Mouse (Mus musculus): ENCODE results near the gene Sgsm1. TPM values are rescaled to one million over a fixed set of nuclear protein-coding genes. Genes with fewer than 3 reads are reported as not detected.

Gene Sgsm1
- polyA plus RNA-seq, 1 experiment from 2014 or later = 0.57 TPM

DNA sequence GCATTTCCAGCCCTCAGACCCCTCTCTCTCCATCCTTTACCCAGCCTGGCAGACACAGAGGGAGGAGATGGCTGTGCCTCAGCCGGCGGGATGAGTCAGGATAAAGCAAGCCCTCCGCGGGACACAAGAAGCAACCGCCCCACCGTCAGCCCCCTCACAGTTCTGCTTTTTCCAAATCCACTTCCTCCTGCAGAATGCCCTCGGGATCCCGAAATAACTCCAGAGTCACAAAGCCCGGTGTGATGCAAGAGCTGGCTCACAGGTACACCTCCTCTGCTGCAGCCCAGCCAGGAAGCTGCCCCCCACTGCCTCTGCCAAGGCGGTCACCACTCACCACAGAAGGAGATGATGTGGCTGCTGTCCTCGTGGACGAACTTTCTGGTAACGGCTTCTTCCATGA, 22.1 kb downstream of the Sgsm1 start:
- H3K9me3 ChIP-seq (ENCODE audit: control insufficient read depth, low read length) = no peaks in the 10 kb centered on the region
- no peak overlapping the region for H3K9ac ChIP-seq (ENCODE audit: low read length)
- ATAC-seq (ENCODE audit: insufficient number of reproducible peaks, insufficient read depth, low FRiP score, low read depth) = no peak
- no peak overlapping the region for H3K4me2 ChIP-seq (ENCODE audit: low read length)
- WGBS = 35% methylated on average over 13 of the region's 13 CpGs
- no peaks in the 10 kb centered on the region for H3K36me3 ChIP-seq (ENCODE audit: control insufficient read depth, insufficient read depth, low read length)
- H3K27me3 ChIP-seq (ENCODE audit: control insufficient read depth, insufficient read depth, low read length) = peaks cover 65% of the 10 kb centered on the region
- no peak overlapping the region for H3K4me3 ChIP-seq (ENCODE audit: control insufficient read depth in 1 of 2, insufficient read depth in 1 of 2, low read depth in 1 of 2, low read length in 2 of 2)
- no peak overlapping the region for H3K27ac ChIP-seq (replicated peaks in 1 of 2; ENCODE audit: control insufficient read depth in 1 of 2, insufficient read depth in 1 of 2, low read depth in 2 of 2, low read length in 2 of 2)
- H3K4me1 ChIP-seq (ENCODE audit: control insufficient read depth in 2 of 2, insufficient read depth in 2 of 2, low read length in 2 of 2) = no peaks in the 10 kb centered on the region

DNA sequence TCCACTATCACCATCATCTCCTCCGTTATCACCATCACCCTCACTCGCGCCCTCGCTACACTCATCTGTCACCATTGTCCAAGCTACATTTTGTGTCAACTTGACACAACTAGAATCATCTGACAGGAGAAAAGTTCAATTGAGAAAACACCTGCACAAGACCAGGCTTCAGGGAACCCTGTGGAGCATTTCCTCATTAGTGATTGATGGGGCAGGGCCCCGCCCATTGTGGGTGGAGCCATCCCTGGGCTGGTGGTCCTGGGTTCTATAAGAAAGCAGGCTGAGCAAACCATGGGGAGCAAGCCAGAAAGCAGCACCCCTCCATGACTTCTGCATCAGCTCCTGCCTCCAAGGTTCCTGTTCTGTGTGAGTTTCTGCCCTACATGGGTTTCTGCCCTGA, 22.8 kb downstream of the Sgsm1 start:
- H3K9me3 ChIP-seq (ENCODE audit: control insufficient read depth, low read length) = no peaks in the 10 kb centered on the region
- H3K36me3 ChIP-seq (ENCODE audit: control insufficient read depth, insufficient read depth, low read length) = no peaks in the 10 kb centered on the region
- no peak overlapping the region for H3K27ac ChIP-seq (replicated peaks in 1 of 2; ENCODE audit: control insufficient read depth in 1 of 2, insufficient read depth in 1 of 2, low read depth in 2 of 2, low read length in 2 of 2)
- peaks cover 65% of the 10 kb centered on the region for H3K27me3 ChIP-seq (ENCODE audit: control insufficient read depth, insufficient read depth, low read length)
- H3K4me1 ChIP-seq (ENCODE audit: control insufficient read depth in 2 of 2, insufficient read depth in 2 of 2, low read length in 2 of 2) = no peaks in the 10 kb centered on the region
- no peak overlapping the region for H3K9ac ChIP-seq (ENCODE audit: low read length)
- H3K4me2 ChIP-seq (ENCODE audit: low read length) = no peak overlapping the region
- no peak overlapping the region for H3K4me3 ChIP-seq (ENCODE audit: control insufficient read depth in 1 of 2, insufficient read depth in 1 of 2, low read depth in 1 of 2, low read length in 2 of 2)
- WGBS = 43% methylated on average over 5 of the region's 5 CpGs
- no peak for ATAC-seq (ENCODE audit: insufficient number of reproducible peaks, insufficient read depth, low FRiP score, low read depth)

DNA sequence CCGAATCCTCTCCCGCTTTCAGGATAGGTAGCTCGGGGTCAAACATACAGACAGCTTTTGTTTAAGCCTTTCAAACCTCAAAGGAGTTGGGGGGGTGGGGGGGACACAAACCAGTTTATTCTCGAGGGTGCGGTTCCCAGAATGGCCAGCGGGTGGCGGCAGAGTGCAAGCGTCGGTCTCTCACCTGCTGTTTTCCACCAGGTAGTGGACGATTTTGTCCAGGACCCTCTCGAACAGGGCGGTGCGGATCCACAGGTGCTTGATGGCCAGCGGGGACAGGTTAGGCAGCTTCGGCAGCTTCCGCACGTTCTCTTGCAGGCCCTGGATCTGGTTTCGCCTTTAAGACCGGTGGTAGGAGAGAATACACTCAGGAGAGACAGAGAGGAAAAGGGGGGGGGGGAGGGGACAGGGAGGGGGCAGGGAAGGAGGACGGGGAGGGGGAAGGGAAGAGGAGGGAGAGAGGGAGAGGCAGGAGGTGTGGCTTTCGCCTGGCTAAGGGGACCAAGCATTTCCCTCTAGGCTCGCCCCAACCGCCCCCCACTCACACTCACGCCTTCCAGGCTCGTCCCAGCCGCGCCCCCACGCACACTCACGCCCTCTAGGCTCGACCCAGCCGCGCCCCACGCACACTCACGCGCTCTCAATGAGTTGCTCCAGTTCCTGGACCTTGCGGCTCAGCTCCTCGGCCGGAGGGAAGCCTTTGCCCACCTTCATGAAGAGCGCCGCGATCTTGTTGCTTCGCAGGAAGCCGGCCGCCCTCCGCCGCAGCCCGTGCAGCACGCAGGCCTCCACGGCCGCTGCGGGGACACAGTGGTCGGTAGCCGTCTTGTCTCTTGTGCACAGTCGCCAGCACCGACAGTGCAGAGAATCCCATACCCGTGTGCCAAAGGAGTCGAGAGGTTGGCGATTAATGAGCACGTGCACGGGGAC, 23.7 kb downstream of the Sgsm1 start:
- no peaks in the 10 kb centered on the region for H3K9me3 ChIP-seq (ENCODE audit: control insufficient read depth, low read length)
- ATAC-seq (ENCODE audit: insufficient number of reproducible peaks, insufficient read depth, low FRiP score, low read depth) = no peak

DNA sequence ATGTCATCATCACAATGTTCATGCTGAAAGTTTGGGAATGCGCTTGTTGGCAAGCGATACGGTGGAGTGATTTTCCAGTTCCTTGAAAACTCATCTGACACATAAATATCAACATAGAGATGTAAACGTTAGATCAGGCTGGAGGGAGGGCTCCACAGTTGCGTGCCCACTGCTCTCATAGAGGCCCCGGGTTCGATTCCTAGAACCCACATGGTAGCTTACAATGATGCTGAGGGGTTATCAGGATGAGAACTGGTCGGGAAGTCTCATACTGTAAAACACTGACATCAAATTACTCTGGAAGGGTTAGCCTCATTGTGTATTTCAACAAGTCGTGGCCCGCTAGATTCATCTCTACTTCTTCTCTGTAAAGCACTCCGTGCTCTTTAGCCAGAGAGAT, 24.5 kb downstream of the Sgsm1 start:
- WGBS = 72% methylated on average over 11 of the region's 11 CpGs
- no peak for ATAC-seq (ENCODE audit: insufficient number of reproducible peaks, insufficient read depth, low FRiP score, low read depth)
- Histone ChIP-seq H3K9ac (ENCODE audit: low read length) (no peak overlapping the region), H3K9me3 (ENCODE audit: control insufficient read depth, low read length) (no peaks in the 10 kb centered on the region), H3K4me1 (ENCODE audit: control insufficient read depth in 2 of 2, insufficient read depth in 2 of 2, low read length in 2 of 2) (no peaks in the 10 kb centered on the region), H3K4me2 (ENCODE audit: low read length) (no peak overlapping the region), H3K27me3 (ENCODE audit: control insufficient read depth, insufficient read depth, low read length) (peaks cover 58% of the 10 kb centered on the region), H3K36me3 (ENCODE audit: control insufficient read depth, insufficient read depth, low read length) (no peaks in the 10 kb centered on the region), H3K27ac (replicated peaks in 1 of 2; ENCODE audit: control insufficient read depth in 1 of 2, insufficient read depth in 1 of 2, low read depth in 2 of 2, low read length in 2 of 2) (no peak overlapping the region), H3K4me3 (ENCODE audit: control insufficient read depth in 1 of 2, insufficient read depth in 1 of 2, low read depth in 1 of 2, low read length in 2 of 2) (no peak overlapping the region)

More for the DNA sequence above, 23.7 kb downstream of the Sgsm1 start:
- no peak overlapping the region for H3K27ac ChIP-seq (replicated peaks in 1 of 2; ENCODE audit: control insufficient read depth in 1 of 2, insufficient read depth in 1 of 2, low read depth in 2 of 2, low read length in 2 of 2)
- H3K4me3 ChIP-seq (ENCODE audit: control insufficient read depth in 1 of 2, insufficient read depth in 1 of 2, low read depth in 1 of 2, low read length in 2 of 2) = no peak overlapping the region
- peaks cover 63% of the 10 kb centered on the region for H3K27me3 ChIP-seq (ENCODE audit: control insufficient read depth, insufficient read depth, low read length)
- no peaks in the 10 kb centered on the region for H3K4me1 ChIP-seq (ENCODE audit: control insufficient read depth in 2 of 2, insufficient read depth in 2 of 2, low read length in 2 of 2)
- WGBS = 6% methylated on average over 57 of the region's 60 CpGs
- no peak overlapping the region for H3K9ac ChIP-seq (ENCODE audit: low read length)
- no peaks in the 10 kb centered on the region for H3K36me3 ChIP-seq (ENCODE audit: control insufficient read depth, insufficient read depth, low read length)
- no peak overlapping the region for H3K4me2 ChIP-seq (ENCODE audit: low read length)

DNA sequence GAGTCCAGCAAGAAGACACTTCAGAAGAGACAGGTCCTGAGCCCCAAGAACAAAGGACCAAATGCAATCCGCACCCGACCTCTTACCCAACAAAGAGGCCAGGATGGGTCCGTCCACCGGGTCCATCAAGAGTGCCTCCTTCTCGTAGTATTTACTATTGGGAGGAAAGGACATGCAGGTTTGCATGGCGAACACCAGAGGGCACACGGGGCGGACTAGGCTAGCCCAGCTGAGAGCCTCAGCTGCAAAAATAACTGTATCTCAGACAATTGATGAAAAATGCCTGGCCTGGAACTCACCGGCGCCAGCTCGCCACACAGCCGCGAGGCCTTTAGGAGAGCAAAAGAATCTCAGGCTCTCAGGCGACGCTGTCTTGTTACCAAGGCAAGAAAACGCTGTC, 25.0 kb downstream of the Sgsm1 start:
- no peaks in the 10 kb centered on the region for H3K36me3 ChIP-seq (ENCODE audit: control insufficient read depth, insufficient read depth, low read length)

DNA sequence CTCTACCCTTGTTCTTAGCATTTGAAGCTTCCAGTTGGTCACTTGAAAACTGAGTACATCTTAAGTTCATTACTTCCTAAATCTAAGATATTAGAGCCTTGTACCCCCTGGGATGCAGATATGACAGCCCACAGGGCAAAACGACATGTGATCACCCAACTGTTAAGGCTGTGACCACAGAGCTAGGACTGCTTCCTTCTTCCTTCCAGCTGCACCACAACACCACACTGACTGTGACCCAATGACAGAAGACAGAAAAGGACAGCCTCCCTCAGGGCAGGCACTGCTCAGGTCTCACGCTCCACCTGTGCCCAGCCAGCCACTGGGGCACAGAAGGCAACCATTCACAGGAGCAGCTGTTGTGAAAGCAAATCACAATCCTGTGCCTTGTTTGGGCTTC, 26.9 kb downstream of the Sgsm1 start:
- Histone ChIP-seq H3K36me3 (ENCODE audit: control insufficient read depth, insufficient read depth, low read length) (no peaks in the 10 kb centered on the region), H3K4me3 (ENCODE audit: control insufficient read depth in 1 of 2, insufficient read depth in 1 of 2, low read depth in 1 of 2, low read length in 2 of 2) (no peak overlapping the region), H3K9ac (ENCODE audit: low read length) (no peak overlapping the region), H3K9me3 (ENCODE audit: control insufficient read depth, low read length) (no peaks in the 10 kb centered on the region), H3K4me2 (ENCODE audit: low read length) (no peak overlapping the region), H3K27ac (replicated peaks in 1 of 2; ENCODE audit: control insufficient read depth in 1 of 2, insufficient read depth in 1 of 2, low read depth in 2 of 2, low read length in 2 of 2) (no peak overlapping the region), H3K4me1 (ENCODE audit: control insufficient read depth in 2 of 2, insufficient read depth in 2 of 2, low read length in 2 of 2) (peaks cover 0 to 3% of the 10 kb centered on the region in 2 experiments; a peak in 1 of 4 replicates), H3K27me3 (ENCODE audit: control insufficient read depth, insufficient read depth, low read length) (peaks cover 38% of the 10 kb centered on the region)
- ATAC-seq (ENCODE audit: insufficient number of reproducible peaks, insufficient read depth, low FRiP score, low read depth) = no peak
- 59% methylated on average over 2 of the region's 2 CpGs for WGBS

More for the DNA sequence above, 25.0 kb downstream of the Sgsm1 start:
- no peak overlapping the region for H3K4me3 ChIP-seq (ENCODE audit: control insufficient read depth in 1 of 2, insufficient read depth in 1 of 2, low read depth in 1 of 2, low read length in 2 of 2)
- no peaks in the 10 kb centered on the region for H3K4me1 ChIP-seq (ENCODE audit: control insufficient read depth in 2 of 2, insufficient read depth in 2 of 2, low read length in 2 of 2)
- WGBS = 57% methylated on average over 16 of the region's 16 CpGs
- H3K27ac ChIP-seq (replicated peaks in 1 of 2; ENCODE audit: control insufficient read depth in 1 of 2, insufficient read depth in 1 of 2, low read depth in 2 of 2, low read length in 2 of 2) = no peak overlapping the region
- ATAC-seq (ENCODE audit: insufficient number of reproducible peaks, insufficient read depth, low FRiP score, low read depth) = no peak
- H3K9me3 ChIP-seq (ENCODE audit: control insufficient read depth, low read length) = no peaks in the 10 kb centered on the region
- H3K4me2 ChIP-seq (ENCODE audit: low read length) = no peak overlapping the region
- no peak overlapping the region for H3K9ac ChIP-seq (ENCODE audit: low read length)
- H3K27me3 ChIP-seq (ENCODE audit: control insufficient read depth, insufficient read depth, low read length) = peaks cover 55% of the 10 kb centered on the region

DNA sequence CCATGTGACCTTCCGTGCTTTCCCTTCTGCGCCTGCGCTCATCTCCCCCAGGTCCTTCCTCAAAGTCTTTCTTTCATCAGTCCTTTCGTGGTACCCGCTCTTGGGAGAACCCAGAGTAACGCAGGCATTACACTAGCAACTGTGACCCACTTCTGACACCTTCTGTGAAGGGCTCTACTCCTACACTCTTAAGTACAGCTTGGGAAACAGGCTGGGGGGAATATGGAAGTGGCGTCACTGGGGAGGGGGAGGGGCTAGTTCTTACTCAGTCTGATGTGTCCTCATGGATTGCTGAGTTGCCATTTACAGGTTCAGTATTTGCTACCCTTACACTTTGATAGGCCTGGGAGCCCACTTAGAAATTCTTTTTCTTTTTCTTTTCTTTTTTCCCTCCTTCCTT, 29.0 kb downstream of the Sgsm1 start:
- no peak overlapping the region for H3K9ac ChIP-seq (ENCODE audit: low read length)
- H3K27me3 ChIP-seq (ENCODE audit: control insufficient read depth, insufficient read depth, low read length) = peaks cover 16% of the 10 kb centered on the region
- no peaks in the 10 kb centered on the region for H3K36me3 ChIP-seq (ENCODE audit: control insufficient read depth, insufficient read depth, low read length)
- WGBS = 84% methylated on average over 7 of the region's 7 CpGs
- peaks cover 0 to 3% of the 10 kb centered on the region in 2 experiments; a peak in 1 of 4 replicates for H3K4me1 ChIP-seq (ENCODE audit: control insufficient read depth in 2 of 2, insufficient read depth in 2 of 2, low read length in 2 of 2)
- H3K4me3 ChIP-seq (ENCODE audit: control insufficient read depth in 1 of 2, insufficient read depth in 1 of 2, low read depth in 1 of 2, low read length in 2 of 2) = no peak overlapping the region
- no peak overlapping the region for H3K4me2 ChIP-seq (ENCODE audit: low read length)
- no peak overlapping the region for H3K27ac ChIP-seq (replicated peaks in 1 of 2; ENCODE audit: control insufficient read depth in 1 of 2, insufficient read depth in 1 of 2, low read depth in 2 of 2, low read length in 2 of 2)
- H3K9me3 ChIP-seq (ENCODE audit: control insufficient read depth, low read length) = no peaks in the 10 kb centered on the region
- no peak for ATAC-seq (ENCODE audit: insufficient number of reproducible peaks, insufficient read depth, low FRiP score, low read depth)
